Mouse (Mus musculus) liver, postnatal 0 days (tissue): ENCODE measurements at regions not wholly inside any gene's neighbourhood (a gene's known extent, or its start where the extent isn't known, plus 50 kb on each side); places are given as distances from the start of the nearest gene placed in this dataset.

Experiments
- CTCF ChIP-seq: sonication (generic); IDR thresholded peaks from 2 replicates; pipeline ENCODE4 v1.5.1; 2016; ENCODE audit warnings: antibody characterized with exemption, low read depth
- EP300 ChIP-seq: IDR thresholded peaks from 2 replicates; pipeline ENCODE4 v1.6.1; 2016; ENCODE audit warnings: antibody characterized with exemption, low read depth, mild to moderate bottlenecking

DNA sequence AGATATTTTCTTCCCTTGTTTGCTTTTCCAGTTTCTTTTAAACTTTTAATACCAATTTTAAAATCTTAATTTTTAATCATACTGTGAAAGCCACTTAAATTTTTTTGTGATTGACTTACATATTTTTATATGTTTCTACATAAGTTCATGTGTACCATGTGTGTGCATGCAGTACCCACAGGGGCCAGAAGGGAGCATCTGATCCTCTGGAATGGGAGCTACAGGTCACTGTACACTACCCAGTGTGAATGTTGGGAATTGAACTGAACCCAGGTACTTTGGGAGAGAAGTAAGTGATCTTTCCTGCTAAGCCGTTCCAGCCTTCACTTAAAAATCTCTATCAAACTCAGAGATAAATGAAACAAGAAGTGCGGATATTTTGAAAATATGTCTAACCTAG lies 302.5 kb upstream of the Gm15217 start:
- TF ChIP-seq EP300 (no peak), CTCF (no peak)
